In the genomic region with DNA sequence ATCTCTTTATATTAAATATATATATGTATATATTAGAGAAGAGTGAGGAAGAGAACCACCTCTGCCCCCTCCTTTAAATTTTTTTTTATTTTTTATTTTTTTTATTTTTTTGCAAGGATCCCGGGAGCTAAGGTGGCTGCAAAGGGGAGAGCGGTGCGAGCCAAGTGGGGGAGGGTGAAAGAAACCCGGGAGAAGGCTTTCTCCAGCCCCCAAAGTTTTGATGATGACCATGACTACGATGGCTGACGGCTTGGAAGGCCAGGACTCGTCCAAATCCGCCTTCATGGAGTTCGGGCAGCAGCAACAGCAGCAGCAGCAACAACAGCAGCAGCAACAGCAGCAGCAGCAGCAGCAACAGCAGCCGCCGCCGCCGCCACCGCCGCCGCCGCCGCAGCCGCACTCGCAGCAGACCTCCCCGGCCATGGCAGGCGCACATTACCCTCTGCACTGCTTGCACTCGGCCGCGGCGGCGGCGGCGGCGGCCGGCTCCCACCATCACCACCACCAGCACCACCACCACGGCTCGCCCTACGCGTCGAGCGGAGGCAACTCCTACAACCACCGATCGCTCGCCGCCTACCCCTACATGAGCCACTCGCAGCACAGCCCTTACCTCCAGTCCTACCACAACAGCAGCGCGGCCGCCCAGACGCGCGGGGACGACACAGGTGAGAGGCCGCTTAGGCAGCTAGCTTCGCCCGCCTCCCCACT, we compare ENCODE assay signal across 8 mouse cellular contexts. TPM values are rescaled to one million over a fixed set of nuclear protein-coding genes. Genes with fewer than 3 reads are reported as not detected.
A peak's percentile ranks its signal among the peaks of the same experiment; 100 is the strongest.
DNase-seq lines count a peak whose midpoint lies in the region; ATAC-seq and TF ChIP-seq lines count a peak whose summit lies in the region.

A gene (plus strand): TSS at position 175 of the 711 bp plus-strand sequence.

- no peaks in the 10 kb centered on the region for H3K36me3 ChIP-seq in heart, postnatal 0 days (replicated peaks; ENCODE audit: control insufficient read depth, insufficient read depth, low read length)
- no peaks in the 10 kb centered on the region for H3K36me3 ChIP-seq in liver, embryonic 12.5 days

- intact Hi-C loops in left cerebral cortex, postnatal 10 days (cut with DNase I) = loop anchor here (10.0 kb wide), 1 partner anchor 289 kb away; a partner anchor contains a TSS
- intact Hi-C loops in left cerebral cortex, postnatal 25 days (cut with DNase I) = loop anchor here (5.0 kb wide), 1 partner anchor 286 kb away; a partner anchor contains a TSS

- no peak within 1 kb of the TSS for H3K9ac ChIP-seq in heart, postnatal 0 days (replicated peaks; ENCODE audit: low read depth, low read length)
- H3K9ac ChIP-seq in liver, embryonic 12.5 days = no peak within 1 kb of the TSS

- peak; percentile 56 for ATAC-seq in heart, postnatal 0 days (ENCODE audit: insufficient read depth, low read depth)
- ATAC-seq in liver, embryonic 12.5 days = peak; percentile 49; the same call in 1 of the 2 replicates
- ATAC-seq in inflammation-experienced regulatory T-cells, adult 6 months = no peak

- no peak for TF ChIP-seq EP300 in heart, postnatal 0 days (IDR thresholded peaks at IDR 0.05; ENCODE audit: low read depth)

- under 1% methylated on average over 33 of the region's 52 CpGs for WGBS in heart, postnatal 0 days
- WGBS in liver, embryonic 12.5 days (ENCODE audit: insufficient replicate concordance) = under 1% methylated on average over 51 of the region's 52 CpGs

- H3K27ac ChIP-seq in heart, postnatal 0 days (ENCODE audit: low read depth) = no peak within 1 kb of the TSS
- no peak within 1 kb of the TSS for H3K27ac ChIP-seq in liver, embryonic 12.5 days

- H3K27me3 ChIP-seq in heart, postnatal 0 days (ENCODE audit: control insufficient read depth, insufficient read depth, low read length) = peaks cover 95% of the 10 kb centered on the region
- H3K27me3 ChIP-seq in liver, embryonic 12.5 days (replicated peaks) = peaks cover 96% of the 10 kb centered on the region

- H3K4me3 ChIP-seq in heart, postnatal 0 days (ENCODE audit: low read depth, low read length) = peak within 1 kb of the TSS; percentile 49
- H3K4me3 ChIP-seq in liver, embryonic 12.5 days = peak within 1 kb of the TSS; percentile 40

- DNase-seq in left cerebral cortex, postnatal 10 days (ENCODE audit: extremely low spot score in 1 of 2, low spot score in 2 of 2) = peak in 1 of 2 experiments; percentile 35
- DNase-seq in left cerebral cortex, postnatal 25 days (ENCODE audit: low spot score in 2 of 2) = no peak
- peak; percentile 65 for DNase-seq in embryo, embryonic 10.5 days (ENCODE audit: low spot score)
- DNase-seq in heart, postnatal 0 days (ENCODE audit: low spot score) = no peak
- peak; percentile 33 for DNase-seq in testis, postnatal 14 days (ENCODE audit: low spot score)
- DNase-seq in gastrocnemius, postnatal 25 days = no peak

- peaks cover 16% of the 10 kb centered on the region for H3K4me1 ChIP-seq in heart, postnatal 0 days (ENCODE audit: control insufficient read depth, insufficient read depth)
- 0 out of 2 replicates have a peak, but pooled peaks cover 5% of the 10 kb centered on the region for H3K4me1 ChIP-seq in liver, embryonic 12.5 days

- H3K4me2 ChIP-seq in heart, postnatal 0 days (ENCODE audit: low read depth, low read length) = peak within 1 kb of the TSS; percentile 79
- peak within 1 kb of the TSS; percentile 64 for H3K4me2 ChIP-seq in liver, embryonic 12.5 days

- H3K9me3 ChIP-seq in heart, postnatal 0 days (replicated peaks; ENCODE audit: control insufficient read depth, low read length) = no peaks in the 10 kb centered on the region
- no peaks in the 10 kb centered on the region for H3K9me3 ChIP-seq in liver, embryonic 12.5 days (replicated peaks)

- TF ChIP-seq CTCF in heart, postnatal 0 days (IDR thresholded peaks at IDR 0.05; ENCODE audit: low read depth) = no peak

RNA-seq across cellular contexts. Expression of the gene that starts here (rescaled TPM):
- 10 to 100 TPM; 10.1 to 13.4 TPM for total RNA-seq in left cerebral cortex, postnatal 10 days (2021)
- total RNA-seq in left cerebral cortex, postnatal 25 days (2021) = 10 to 100 TPM in 1 of 2 experiments, 1 to 10 TPM in 1; 7.3 to 21.3 TPM
- not detected in 2 replicates for total RNA-seq in heart, postnatal 0 days (2014; rRNA removed; ENCODE audit: low replicate concordance)
- polyA plus RNA-seq in heart, postnatal 0 days (2015; fragmentation: Nextera tagmentation; extraction: Ambion mirVana) = not detected in 2 replicates
- not detected in 2 replicates for polyA plus RNA-seq in liver, embryonic 12.5 days (2016; fragmentation: Nextera tagmentation; extraction: Ambion mirVana)
- not detected for polyA plus RNA-seq in inflammation-experienced regulatory T-cells, adult 6 months (2017; shearing (Covaris generic))
- not detected for total RNA-seq in gastrocnemius, postnatal 25 days (2021)

Comparison
In these comparisons a context has a peak if more than half of its experiments do, and no peak if none do; other contexts are left out.
1. Peak in ATAC-seq, H3K4me3 ChIP-seq and H3K4me2 ChIP-seq in heart, postnatal 0 days; RNA of the gene not detected or under 1 TPM.
2. Peak in ATAC-seq, H3K4me3 ChIP-seq and H3K4me2 ChIP-seq in liver, embryonic 12.5 days; RNA of the gene not detected or under 1 TPM.
3. DNase-seq: peak in embryo, embryonic 10.5 days (single experiment) and testis, postnatal 14 days (single experiment); none in left cerebral cortex, postnatal 25 days (0 of 2), heart, postnatal 0 days (single experiment) and gastrocnemius, postnatal 25 days (single experiment).